Mouse (Mus musculus): ENCODE data around the gene Cyp2t4.

Cyp2t4 gene

GRCm38 (mm10) chr7:27160921-27161320 is 7.4 kb downstream of the Cyp2t4 start:
- in situ Hi-C loops (cut with MboI), result no loop called here

GRCm38 (mm10) chr7:27161744-27162143 is 8.2 kb downstream of the Cyp2t4 start:
- in situ Hi-C loops (cut with MboI), result no loop called here

GRCm38 (mm10) chr7:27162780-27163449 is 9.4 kb downstream of the Cyp2t4 start:
- in situ Hi-C loops (cut with MboI), result no loop called here

GRCm38 (mm10) chr7:27163450-27163805 is 9.9 kb downstream of the Cyp2t4 start:
- in situ Hi-C loops (cut with MboI), result no loop called here

- in situ Hi-C loops (cut with MboI), result no loop called here
Observed at GRCm38 (mm10) chr7:27164112-27164947, 10.8 kb downstream of the Cyp2t4 start.

- in situ Hi-C loops (cut with MboI), result no loop called here
Observed at GRCm38 (mm10) chr7:27165007-27165655, 11.6 kb downstream of the Cyp2t4 start.

GRCm38 (mm10) chr7:27165696-27166095 is 12.2 kb downstream of the Cyp2t4 start:
- in situ Hi-C loops (cut with MboI), result no loop called here

- in situ Hi-C loops (cut with MboI), result no loop called here
Observed at GRCm38 (mm10) chr7:27166229-27166613, 12.7 kb downstream of the Cyp2t4 start.

- in situ Hi-C loops (cut with MboI), result no loop called here
Observed at GRCm38 (mm10) chr7:27166614-27167474, 13.3 kb downstream of the Cyp2t4 start, which contains the start of gene Egln2. Gene Egln2, minus strand, starts transcription at chr7:27166802.

GRCm38 (mm10) chr7:27167475-27168094 is 14.1 kb downstream of the Cyp2t4 start:
- in situ Hi-C loops (cut with MboI), result no loop called here

GRCm38 (mm10) chr7:27168371-27168770 is 14.9 kb downstream of the Cyp2t4 start:
- in situ Hi-C loops (cut with MboI), result no loop called here

GRCm38 (mm10) chr7:27170981-27171380 is 17.5 kb downstream of the Cyp2t4 start:
- in situ Hi-C loops (cut with MboI), result no loop called here

- in situ Hi-C loops (cut with MboI), result no loop called here
Observed at GRCm38 (mm10) chr7:27174496-27174895, 21.0 kb downstream of the Cyp2t4 start.

- in situ Hi-C loops (cut with MboI), result no loop called here
Observed at GRCm38 (mm10) chr7:27174896-27175295, 21.4 kb downstream of the Cyp2t4 start.

- in situ Hi-C loops (cut with MboI), result no loop called here
Observed at GRCm38 (mm10) chr7:27177942-27178323, 24.4 kb downstream of the Cyp2t4 start.

GRCm38 (mm10) chr7:27178324-27179216 is 25.1 kb downstream of the Cyp2t4 start, which contains the start of gene Rab4b:
Gene Rab4b, minus strand, starts transcription at chr7:27178896.
- in situ Hi-C loops (cut with MboI), result no loop called here

- in situ Hi-C loops (cut with MboI), result no loop called here
Observed at GRCm38 (mm10) chr7:27179217-27179918, 25.9 kb downstream of the Cyp2t4 start.

- in situ Hi-C loops (cut with MboI), result no loop called here
Observed at GRCm38 (mm10) chr7:27180036-27180435, 26.5 kb downstream of the Cyp2t4 start.

- in situ Hi-C loops (cut with MboI), result no loop called here
Observed at GRCm38 (mm10) chr7:27180837-27181695, 27.6 kb downstream of the Cyp2t4 start, which contains the start of the genes Gm21983 and Mia. Gene Gm21983, minus strand, starts transcription at chr7:27181086. Gene Mia, minus strand, starts transcription at chr7:27181157.

All from mature B cell (primary cell).